Mouse (Mus musculus) embryonic facial prominence, embryonic 14.5 days (tissue): ENCODE data around the gene Bdh1. TPM values are rescaled to one million over a fixed set of nuclear protein-coding genes. Genes with fewer than 3 reads are reported as not detected.
"Not testable (repeated sequence)": the region's sequence is repeated elsewhere in the genome, so short reads cannot be mapped to it uniquely, and the experiment has no call there.

ENCODE experiments used
- ATAC-seq: fragments of 200-750 bp; cut with Nextera tagmentation; 2 replicates; pipeline ENCODE4 v1.8.0; 2017; ENCODE audit warnings: low read depth, moderate number of reproducible peaks, moderate TSS enrichment
- DNase-seq: peaks from one replicate; pipeline ENCODE4 v3.0.0-alpha.2; 2015; ENCODE audit warnings: low spot score
- H3K27ac ChIP-seq: fragments of 300-500 bp; sonication (generic); replicated peaks from 2 replicates; pipeline ENCODE4 v1.5.1; 2014; ENCODE audit warnings: low read depth, mild to moderate bottlenecking, low read length, moderate library complexity
- H3K27me3 ChIP-seq: fragments of 300-500 bp; sonication (generic); replicated peaks from 2 replicates; pipeline ENCODE4 v1.6.1; 2014; ENCODE audit warnings: low read length; ENCODE audit not compliant: control insufficient read depth, insufficient read depth
- H3K36me3 ChIP-seq: fragments of 300-500 bp; sonication (generic); 2 replicates; pipeline ENCODE4 v1.6.1; 2014; ENCODE audit warnings: low read length, mixed read lengths; ENCODE audit not compliant: control insufficient read depth, insufficient read depth
- H3K4me1 ChIP-seq: fragments of 300-500 bp; sonication (generic); 2 replicates; pipeline ENCODE4 v1.6.1; 2014; ENCODE audit warnings: antibody characterized with exemption, low read length; ENCODE audit not compliant: control insufficient read depth, insufficient read depth
- H3K4me2 ChIP-seq: fragments of 300-500 bp; sonication (generic); 2 replicates; pipeline ENCODE4 v1.6.1; 2014; ENCODE audit warnings: low read depth, mild to moderate bottlenecking, low read length, moderate library complexity, mixed read lengths
- H3K4me3 ChIP-seq: fragments of 300-500 bp; sonication (generic); 2 replicates; pipeline ENCODE4 v1.5.1; 2014; ENCODE audit warnings: low read depth, mild to moderate bottlenecking, low read length
- H3K9ac ChIP-seq: fragments of 300-500 bp; sonication (generic); 2 replicates; pipeline ENCODE4 v1.6.1; 2014; ENCODE audit warnings: low read depth, mild to moderate bottlenecking, low read length, moderate library complexity, mixed read lengths
- H3K9me3 ChIP-seq: fragments of 300-500 bp; sonication (generic); 2 replicates; pipeline ENCODE4 v1.6.1; 2016; ENCODE audit warnings: low read length; ENCODE audit not compliant: control insufficient read depth
- WGBS: fragments of 180-500 bp; shearing (Covaris S2); extraction: QIAGEN DNeasy Blood & Tissue Kit; methylation state at CpG from one replicate; pipeline ENCODE4 v1.1.7; 2014; 5-methylcytosine and 5-hydroxymethylcytosine counted together
- polyA plus RNA-seq: library from polyadenylated mRNA; unstranded; fragments of >200 nt; fragmentation: Nextera tagmentation; extraction: Ambion mirVana; gene quantifications from 2 replicates; pipeline ENCODE4 v1.2.1, GENCODE M21; 2014

The Bdh1 gene
- 29.8 and 30.4 TPM in 2 replicates for polyA plus RNA-seq

- Histone ChIP-seq H3K4me2 (no peak within 1 kb of the TSS), H3K4me1 (no peaks in the 10 kb centered on the region)
- WGBS: 56% methylated on average over 9 of the region's 9 CpGs
These were observed at the start of gene Bdh1 for GRCm38 (mm10) chr16:31422000-31422399. Bdh1 (plus strand) TSS chr16:31422280.

GRCm38 (mm10) chr16:31372316-31372715, 49.8 kb upstream of the Bdh1 start:
- not testable (repeated sequence) for H3K27ac ChIP-seq, H3K4me3 ChIP-seq, H3K4me1 ChIP-seq, H3K9me3 ChIP-seq, H3K36me3 ChIP-seq, DNase-seq, H3K4me2 ChIP-seq, H3K27me3 ChIP-seq, H3K9ac ChIP-seq, ATAC-seq
- 88% methylated on average over 3 of the region's 3 CpGs for WGBS

More at GRCm38 (mm10) chr16:31422000-31422399, at the start of gene Bdh1:
- DNase-seq: no peak
- no peaks in the 10 kb centered on the region for H3K9me3 ChIP-seq
- H3K9ac ChIP-seq: no peak within 1 kb of the TSS
- H3K27me3 ChIP-seq: peaks cover 6% of the 10 kb centered on the region; the same call in 1 of the 2 replicates
- no peak for ATAC-seq
- H3K4me3 ChIP-seq: no peak within 1 kb of the TSS
- H3K27ac ChIP-seq: no peak within 1 kb of the TSS
- no peaks in the 10 kb centered on the region for H3K36me3 ChIP-seq

- H3K4me1 ChIP-seq, DNase-seq, H3K36me3 ChIP-seq, H3K4me2 ChIP-seq, H3K4me3 ChIP-seq, H3K9ac ChIP-seq, ATAC-seq, H3K27ac ChIP-seq, H3K9me3 ChIP-seq, H3K27me3 ChIP-seq: not testable (repeated sequence)
- WGBS: 80% methylated on average over 4 of the region's 4 CpGs
These were observed 46.0 kb upstream of the Bdh1 start for GRCm38 (mm10) chr16:31375877-31376582.

- ATAC-seq, H3K4me3 ChIP-seq, H3K9ac ChIP-seq, H3K9me3 ChIP-seq, H3K27me3 ChIP-seq, H3K4me1 ChIP-seq, H3K36me3 ChIP-seq, H3K27ac ChIP-seq, H3K4me2 ChIP-seq, DNase-seq: not testable (repeated sequence)
- 81% methylated on average over 3 of the region's 3 CpGs for WGBS
These were observed 33.8 kb upstream of the Bdh1 start for GRCm38 (mm10) chr16:31388269-31388668.

GRCm38 (mm10) chr16:31399231-31399630, 22.8 kb upstream of the Bdh1 start:
- ATAC-seq (no peak), DNase-seq (no peak)
- Histone ChIP-seq H3K27me3 (no peaks in the 10 kb centered on the region), H3K4me2 (no peak overlapping the region), H3K4me3 (no peak overlapping the region), H3K4me1 (no peaks in the 10 kb centered on the region), H3K9ac (no peak overlapping the region), H3K9me3 (peaks cover 6% of the 10 kb centered on the region), H3K36me3 (no peaks in the 10 kb centered on the region), H3K27ac (no peak overlapping the region)
- WGBS: 68% methylated on average over 2 of the region's 2 CpGs

GRCm38 (mm10) chr16:31400908-31401692, 21.0 kb upstream of the Bdh1 start:
- DNase-seq: no peak
- no peak overlapping the region for H3K27ac ChIP-seq
- H3K9ac ChIP-seq: no peak overlapping the region
- WGBS: 81% methylated on average over 11 of the region's 11 CpGs
- no peak for ATAC-seq
- no peaks in the 10 kb centered on the region for H3K27me3 ChIP-seq
- no peaks in the 10 kb centered on the region for H3K4me1 ChIP-seq
- no peak overlapping the region for H3K4me3 ChIP-seq
- H3K36me3 ChIP-seq: no peaks in the 10 kb centered on the region
- no peak overlapping the region for H3K4me2 ChIP-seq
- peaks cover 6% of the 10 kb centered on the region for H3K9me3 ChIP-seq

GRCm38 (mm10) chr16:31402096-31402495, 20.0 kb upstream of the Bdh1 start:
- DNase-seq: peak; percentile 13
- peaks cover 4% of the 10 kb centered on the region for H3K9me3 ChIP-seq
- 0 out of 2 replicates have a peak overlapping the region, but pooled peaks have one; percentile 2 for H3K27ac ChIP-seq
- H3K27me3 ChIP-seq: no peaks in the 10 kb centered on the region
- 27% methylated on average over 8 of the region's 8 CpGs for WGBS
- H3K36me3 ChIP-seq: no peaks in the 10 kb centered on the region
- H3K4me2 ChIP-seq: no peak overlapping the region
- ATAC-seq: no peak
- H3K4me1 ChIP-seq: no peaks in the 10 kb centered on the region
- H3K4me3 ChIP-seq: no peak overlapping the region
- H3K9ac ChIP-seq: no peak overlapping the region

- Histone ChIP-seq H3K4me3 (no peak overlapping the region), H3K4me2 (no peak overlapping the region), H3K36me3 (no peaks in the 10 kb centered on the region), H3K27ac (no peak overlapping the region), H3K27me3 (no peaks in the 10 kb centered on the region), H3K9me3 (no peaks in the 10 kb centered on the region), H3K4me1 (no peaks in the 10 kb centered on the region), H3K9ac (no peak overlapping the region)
- DNase-seq: no peak
- WGBS: 86% methylated on average over 4 of the region's 4 CpGs
- no peak for ATAC-seq
These were observed 18.1 kb upstream of the Bdh1 start for GRCm38 (mm10) chr16:31403971-31404370.
